Mouse (Mus musculus) lung, adult 2 months (tissue): Measurements from ENCODE around the gene Tgfbr1. TPM values are rescaled to one million over a fixed set of nuclear protein-coding genes. Genes with fewer than 3 reads are reported as not detected.

Source experiments
- DNase-seq: peaks from one replicate; pipeline ENCODE4 v3.0.0; 2022
- H3K4me1 ChIP-seq: fragments of 200-500 bp; 2 replicates; pipeline ENCODE4 v1.6.1; 2011; ENCODE audit warnings: low read length; ENCODE audit not compliant: control insufficient read depth, insufficient read depth
- H3K4me3 ChIP-seq: fragments of 200-500 bp; replicated peaks from 2 replicates; pipeline ENCODE3; 2011; ENCODE audit warnings: low read depth, mild to moderate bottlenecking, control low read depth, low read length; ENCODE audit errors: extremely low read depth
- CTCF ChIP-seq: fragments of 200-500 bp; IDR thresholded peaks from 2 replicates; pipeline ENCODE4 v1.5.1; 2011; ENCODE audit warnings: mild to moderate bottlenecking, low read length, control low read depth; ENCODE audit not compliant: insufficient read depth
- POLR2A ChIP-seq: fragments of 200-500 bp; IDR thresholded peaks from 2 replicates; pipeline ENCODE4 v1.6.1; 2011; ENCODE audit warnings: low read depth, mild to moderate bottlenecking, control low read depth, low read length, borderline replicate concordance; ENCODE audit errors: extremely low read depth
- WGBS: fragments of 180-500 bp; shearing (Covaris S2); methylation state at CpG from one replicate; pipeline ENCODE4 v1.1.7; 2018; 5-methylcytosine and 5-hydroxymethylcytosine counted together
- polyA plus RNA-seq: library from polyadenylated mRNA; depleted of rRNA; stranded (reverse); fragments of >200 nt; gene quantifications from 2 replicates; pipeline ENCODE4 v1.2.3, GENCODE M21; 2012

Gene Tgfbr1
- polyA plus RNA-seq, 1 experiment = 9.9 TPM

- Histone ChIP-seq H3K4me3 (no peak overlapping the region), H3K4me1 (peaks cover 3% of the 10 kb centered on the region; the same call in 1 of the 2 replicates)
- no peak for DNase-seq
- WGBS = 70% methylated on average over 4 of the region's 4 CpGs
- TF ChIP-seq POLR2A = no peak
Measured at GRCm38 (mm10) chr4:47347022-47347421, 6.0 kb upstream of the Tgfbr1 start.

- peaks cover 8% of the 10 kb centered on the region for H3K4me1 ChIP-seq
- H3K4me3 ChIP-seq = no peak overlapping the region
- no peak for DNase-seq
- WGBS = 49% methylated on average over 6 of the region's 6 CpGs
- TF ChIP-seq CTCF (no peak), POLR2A (no peak)
Measured at GRCm38 (mm10) chr4:47349759-47350158, 3.3 kb upstream of the Tgfbr1 start.

GRCm38 (mm10) chr4:47351386-47352049, 1.5 kb upstream of the Tgfbr1 start:
- TF ChIP-seq CTCF (peak; percentile 54), POLR2A (no peak)
- peaks cover 8% of the 10 kb centered on the region for H3K4me1 ChIP-seq
- 24% methylated on average over 9 of the region's 9 CpGs for WGBS
- peak overlapping the region; percentile 5 for H3K4me3 ChIP-seq
- DNase-seq = peak; percentile 18

GRCm38 (mm10) chr4:47352061-47352661, 861 bp upstream of the Tgfbr1 start:
- peak overlapping the region; percentile 77 for H3K4me3 ChIP-seq
- H3K4me1 ChIP-seq = peaks cover 8% of the 10 kb centered on the region
- WGBS = under 1% methylated on average over 32 of the region's 32 CpGs
- no peak for TF ChIP-seq CTCF
- DNase-seq = peak; percentile 58

DNA sequence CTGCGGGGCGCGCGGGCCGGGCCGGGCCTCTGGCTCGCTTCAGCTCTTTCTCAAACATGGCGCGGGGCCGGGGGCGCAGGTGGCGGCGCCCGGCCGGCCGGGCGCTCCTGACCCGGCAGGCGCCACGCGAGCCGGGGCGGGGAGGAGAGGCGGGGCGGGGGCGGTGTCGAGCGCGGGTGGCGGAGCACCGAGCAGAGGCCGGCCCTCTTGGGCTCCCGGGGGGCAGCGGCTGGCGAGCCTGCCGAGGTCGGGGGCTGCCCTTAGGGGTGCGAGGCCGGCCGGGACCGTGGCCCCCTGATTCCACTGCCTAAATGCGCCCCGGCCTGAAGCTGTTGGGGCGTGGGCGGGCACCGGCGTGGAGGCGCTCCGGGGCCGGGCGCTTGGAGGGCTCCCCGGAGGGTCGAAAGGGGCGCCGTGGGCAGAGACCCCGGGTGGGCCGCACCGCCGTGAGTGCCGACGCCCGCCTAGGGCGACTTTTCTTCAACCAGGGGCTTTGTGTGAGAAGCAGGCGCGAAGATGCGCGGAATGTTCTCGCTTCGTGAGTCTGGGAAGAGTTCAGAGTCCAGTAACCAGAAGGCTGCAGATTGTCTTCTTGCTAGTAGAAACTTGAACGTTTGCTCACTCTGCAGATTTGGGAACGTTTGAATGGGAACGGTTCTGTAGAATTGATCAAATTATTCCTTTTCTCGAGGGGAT, 542 bp downstream of the Tgfbr1 start:
- Histone ChIP-seq H3K4me1 (peaks cover 8% of the 10 kb centered on the region), H3K4me3 (peak overlapping the region; percentile 91)
- TF ChIP-seq CTCF (no peak), POLR2A (no peak)
- WGBS = 2% methylated on average over 70 of the region's 73 CpGs
- DNase-seq = no peak

- no peak for DNase-seq
- H3K4me3 ChIP-seq = peak overlapping the region; percentile 23
- 37% methylated on average over 3 of the region's 3 CpGs for WGBS
- no peak for TF ChIP-seq POLR2A
- TF ChIP-seq CTCF = no peak
- peaks cover 8% of the 10 kb centered on the region for H3K4me1 ChIP-seq
Measured at GRCm38 (mm10) chr4:47354304-47354703, 1.3 kb downstream of the Tgfbr1 start.

DNA sequence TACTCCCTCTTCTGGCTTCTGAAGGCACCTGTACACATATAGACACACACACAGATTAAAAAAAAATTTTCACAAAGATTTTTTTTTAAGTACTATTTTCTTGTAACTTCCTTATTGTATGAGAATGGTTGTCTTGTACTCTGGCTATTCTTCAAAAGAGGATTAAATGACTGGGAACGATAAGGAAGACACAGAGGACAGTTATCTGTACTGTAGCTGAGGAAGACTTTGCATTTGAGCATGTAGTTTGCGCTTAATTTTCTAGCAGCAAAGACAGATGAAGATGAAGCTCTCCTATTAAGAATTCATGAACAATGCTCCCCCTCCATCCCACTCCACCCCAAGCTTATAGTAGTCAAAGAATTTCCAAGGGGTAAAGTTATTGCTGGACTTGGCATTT, 9.6 kb downstream of the Tgfbr1 start:
- WGBS = 85% methylated on average over 2 of the region's 2 CpGs
- H3K4me1 ChIP-seq = peaks cover 5% of the 10 kb centered on the region
- TF ChIP-seq POLR2A (no peak), CTCF (no peak)
- no peak for DNase-seq
- H3K4me3 ChIP-seq = no peak overlapping the region

- H3K4me1 ChIP-seq = peaks cover 5% of the 10 kb centered on the region
- no peak for TF ChIP-seq CTCF
- TF ChIP-seq POLR2A = no peak
- no peak for DNase-seq
- whole genome bisulfite sequencing = 32% methylated on average over 3 of the region's 3 CpGs
- no peak overlapping the region for H3K4me3 ChIP-seq
Measured at GRCm38 (mm10) chr4:47363134-47363533, 10.1 kb downstream of the Tgfbr1 start.

- H3K4me3 ChIP-seq = no peak overlapping the region
- no peak for DNase-seq
- no peaks in the 10 kb centered on the region; the same call in none of the 2 replicates for H3K4me1 ChIP-seq
- WGBS = 62% methylated on average over 2 of the region's 2 CpGs
- TF ChIP-seq POLR2A = no peak
- no peak for TF ChIP-seq CTCF
Measured at GRCm38 (mm10) chr4:47368717-47369116, 15.7 kb downstream of the Tgfbr1 start.

DNA sequence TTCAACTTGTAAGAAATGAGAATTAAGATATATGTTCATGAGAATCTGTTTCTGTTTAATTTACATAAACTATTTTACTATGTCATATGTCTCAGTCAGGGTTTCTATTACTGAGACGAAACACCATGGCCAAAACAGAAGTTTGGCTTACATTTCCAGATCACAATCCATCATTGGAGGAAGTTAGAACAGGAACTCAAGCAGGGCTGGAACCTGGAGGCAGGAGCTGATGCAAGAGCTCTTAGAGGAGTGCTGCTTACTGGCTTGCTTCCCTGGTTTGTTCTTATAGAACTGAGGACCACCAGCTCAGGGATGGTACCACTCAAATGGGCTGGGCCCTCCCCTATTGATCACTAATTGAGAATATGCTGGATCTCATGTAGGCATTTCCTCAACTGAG, 25.7 kb downstream of the Tgfbr1 start:
- DNase-seq = no peak
- 18% methylated on average over 1 of the region's 1 CpGs for WGBS
- Histone ChIP-seq H3K4me1 (no peaks in the 10 kb centered on the region; the same call in 1 of the 2 replicates), H3K4me3 (no peak overlapping the region)
- TF ChIP-seq CTCF (no peak), POLR2A (no peak)
